Mouse (Mus musculus) intestine, embryonic 14.5 days (tissue): Measurements from ENCODE around the gene Bola1. TPM values are rescaled to one million over a fixed set of nuclear protein-coding genes. Genes with fewer than 3 reads are reported as not detected.
"Not testable (repeated sequence)": the region's sequence is repeated elsewhere in the genome, so short reads cannot be mapped to it uniquely, and the experiment has no call there.

Experiments
- ATAC-seq: fragments of 200-750 bp; cut with Nextera tagmentation; replicated peaks from 2 replicates; pipeline ENCODE4 v1.8.0; 2017; ENCODE audit warnings: low read depth, moderate number of reproducible peaks, moderate TSS enrichment, moderate library complexity; ENCODE audit not compliant: low FRiP score, low TSS enrichment
- DNase-seq: peaks from one replicate; pipeline ENCODE4 v3.0.0-alpha.2; 2018; ENCODE audit warnings: low spot score
- H3K27ac ChIP-seq: fragments of 300-500 bp; sonication (generic); 2 replicates; pipeline ENCODE4 v1.5.1; 2014; ENCODE audit warnings: low read depth, mild to moderate bottlenecking, control low read depth
- H3K27me3 ChIP-seq: fragments of 300-500 bp; sonication (generic); replicated peaks from 2 replicates; pipeline ENCODE4 v1.6.1; 2014; ENCODE audit warnings: low read length, control low read depth; ENCODE audit not compliant: control insufficient read depth, insufficient read depth
- H3K36me3 ChIP-seq: fragments of 300-500 bp; sonication (generic); 2 replicates; pipeline ENCODE4 v1.6.1; 2014; ENCODE audit warnings: low read length, control low read depth; ENCODE audit not compliant: control insufficient read depth, insufficient read depth
- H3K4me1 ChIP-seq: fragments of 300-500 bp; sonication (generic); replicated peaks from 2 replicates; pipeline ENCODE4 v1.6.1; 2014; ENCODE audit warnings: low read length, control low read depth, mixed read lengths; ENCODE audit not compliant: control insufficient read depth, insufficient read depth
- H3K4me2 ChIP-seq: fragments of 300-500 bp; sonication (generic); 2 replicates; pipeline ENCODE4 v1.6.1; 2014; ENCODE audit warnings: low read length
- H3K4me3 ChIP-seq: fragments of 300-500 bp; sonication (generic); 2 replicates; pipeline ENCODE4 v1.5.1; 2014; ENCODE audit warnings: low read depth, low read length, control low read depth, mixed read lengths
- H3K9ac ChIP-seq: fragments of 300-500 bp; sonication (generic); 2 replicates; pipeline ENCODE4 v1.6.1; 2014; ENCODE audit warnings: mild to moderate bottlenecking, low read length
- H3K9me3 ChIP-seq: fragments of 300-500 bp; sonication (generic); 2 replicates; pipeline ENCODE4 v1.6.1; 2016; ENCODE audit warnings: low read length, control low read depth; ENCODE audit not compliant: control insufficient read depth
- WGBS: fragments of 180-500 bp; shearing (Covaris S2); extraction: QIAGEN DNeasy Blood & Tissue Kit; methylation state at CpG from one replicate; pipeline ENCODE4 v1.1.7; 2014; 5-methylcytosine and 5-hydroxymethylcytosine counted together
- polyA plus RNA-seq: library from polyadenylated mRNA; unstranded; fragments of >200 nt; fragmentation: Nextera tagmentation; extraction: Ambion mirVana; gene quantifications from 2 replicates; pipeline ENCODE4 v1.2.1, GENCODE M21; 2014

Gene Bola1
- polyA plus RNA-seq, 1 experiment from 2014 or later, result 79.5 TPM

- Histone ChIP-seq H3K4me1 (peaks cover 7% of the 10 kb centered on the region; the same call in 1 of the 2 replicates), H3K27me3 (no peaks in the 10 kb centered on the region), H3K27ac (no peak overlapping the region), H3K9me3 (no peaks in the 10 kb centered on the region), H3K4me3 (no peak overlapping the region), H3K4me2 (no peak overlapping the region), H3K9ac (no peak overlapping the region), H3K36me3 (no peaks in the 10 kb centered on the region)
- DNase-seq (no peak), ATAC-seq (no peak)
- WGBS, result 51% methylated on average over 3 of the region's 3 CpGs
Observed at GRCm38 (mm10) chr3:96250890-96251289, 31.4 kb upstream of the Bola1 start.

- no peaks in the 10 kb centered on the region for H3K36me3 ChIP-seq
- no peaks in the 10 kb centered on the region for H3K27me3 ChIP-seq
- H3K4me1 ChIP-seq, result peaks cover 11% of the 10 kb centered on the region; the same call in 1 of the 2 replicates
- DNase-seq, result no peak
- 54% methylated on average over 4 of the region's 4 CpGs for WGBS
- H3K9ac ChIP-seq, result no peak overlapping the region
- H3K4me2 ChIP-seq, result 0 out of 2 replicates have a peak overlapping the region, but pooled peaks have one; percentile 56
- 0 out of 2 replicates have a peak overlapping the region, but pooled peaks have one; percentile 43 for H3K27ac ChIP-seq
- ATAC-seq, result no peak
- peak overlapping the region; percentile 48; the same call in 1 of the 2 replicates for H3K4me3 ChIP-seq
- H3K9me3 ChIP-seq, result no peaks in the 10 kb centered on the region
Observed at GRCm38 (mm10) chr3:96249034-96249345, 29.5 kb upstream of the Bola1 start.

DNA sequence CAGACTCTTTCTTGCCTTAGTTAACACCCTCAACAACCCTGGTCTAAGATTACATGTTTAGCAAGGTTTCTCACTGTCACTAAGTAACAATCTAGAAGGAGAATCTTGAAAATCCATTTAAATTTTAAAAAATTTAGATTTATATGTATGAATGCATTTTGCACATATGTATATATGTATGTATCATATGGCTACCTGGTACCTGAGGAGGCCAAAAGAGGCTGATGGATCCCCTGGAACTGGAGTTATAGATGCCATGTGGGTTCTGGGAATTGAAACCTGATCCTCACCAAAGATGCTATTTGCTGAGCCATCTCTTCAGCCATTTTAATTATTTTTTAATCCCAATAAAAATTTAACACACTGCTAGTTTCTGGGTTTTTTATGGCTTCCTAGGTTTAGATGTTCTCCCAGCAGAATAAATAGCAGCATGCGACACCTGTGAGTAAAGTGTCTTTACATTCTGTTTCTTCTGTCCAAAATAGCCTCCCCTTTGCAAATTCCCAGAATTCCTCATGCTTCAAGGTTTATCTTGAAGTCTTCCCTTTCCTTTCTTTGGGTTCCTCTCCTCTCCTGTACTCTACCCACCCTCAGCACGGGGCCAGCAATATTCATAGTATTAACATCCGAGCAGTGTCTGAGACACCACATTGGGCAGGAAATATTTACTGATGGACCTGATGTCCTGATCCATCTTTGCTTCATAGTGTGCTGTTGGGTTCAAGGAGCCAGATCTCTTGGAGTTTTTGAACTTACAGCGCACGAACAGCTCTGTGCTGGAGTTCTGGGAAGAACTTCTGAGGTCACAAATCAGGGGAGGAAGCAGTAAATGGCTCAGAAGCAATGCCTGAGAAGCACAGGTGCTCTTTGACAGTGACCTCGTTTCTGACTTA is 28.9 kb upstream of the Bola1 start:
- H3K4me1 ChIP-seq, result peaks cover 14% of the 10 kb centered on the region; the same call in 1 of the 2 replicates
- WGBS, result 32% methylated on average over 6 of the region's 6 CpGs
- H3K9me3 ChIP-seq, result no peaks in the 10 kb centered on the region
- no peaks in the 10 kb centered on the region for H3K27me3 ChIP-seq
- no peak for DNase-seq
- peak overlapping the region; percentile 77; the same call in 1 of the 2 replicates for H3K27ac ChIP-seq
- peak overlapping the region; percentile 56 for H3K4me2 ChIP-seq
- H3K4me3 ChIP-seq, result peak overlapping the region; percentile 48
- no peak for ATAC-seq
- peak overlapping the region; percentile 62 for H3K9ac ChIP-seq
- H3K36me3 ChIP-seq, result no peaks in the 10 kb centered on the region

- H3K9ac ChIP-seq, result peak overlapping the region; percentile 62
- WGBS, result 3% methylated on average over 11 of the region's 11 CpGs
- H3K27ac ChIP-seq, result peak overlapping the region; percentile 77
- H3K36me3 ChIP-seq, result no peaks in the 10 kb centered on the region
- DNase-seq (no peak), ATAC-seq (no peak)
- H3K27me3 ChIP-seq, result no peaks in the 10 kb centered on the region
- peak overlapping the region; percentile 48 for H3K4me3 ChIP-seq
- no peaks in the 10 kb centered on the region for H3K9me3 ChIP-seq
- peaks cover 14% of the 10 kb centered on the region; the same call in 1 of the 2 replicates for H3K4me1 ChIP-seq
- peak overlapping the region; percentile 56 for H3K4me2 ChIP-seq
Observed at GRCm38 (mm10) chr3:96247356-96248140, 28.0 kb upstream of the Bola1 start.

DNA sequence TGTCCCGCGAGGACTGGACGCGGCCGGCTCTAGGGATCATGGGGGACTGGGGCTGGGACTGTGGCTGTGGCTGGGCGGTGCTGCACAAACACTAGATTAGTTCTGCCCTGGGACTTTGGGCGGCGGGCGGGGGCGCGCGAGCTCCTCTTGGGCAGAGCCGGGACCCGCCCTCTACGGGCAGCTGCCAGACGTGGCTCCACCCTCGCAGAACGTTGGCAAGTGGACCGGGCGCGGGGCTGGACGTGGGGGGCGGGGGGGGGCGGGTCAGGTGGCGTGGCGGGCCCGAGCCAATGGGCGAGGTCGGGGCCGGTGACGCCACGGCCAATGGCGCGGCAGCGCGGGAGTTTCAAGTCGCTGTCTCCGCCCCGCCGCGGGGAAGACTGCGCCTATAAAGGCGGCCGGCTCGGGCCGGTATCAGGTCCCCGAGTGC is 26.9 kb upstream of the Bola1 start, which contains the start of gene Hist2h3c1:
Hist2h3c1 (plus strand) TSS at position 259 of the 430 bp plus-strand sequence.
- not testable (repeated sequence) for H3K27me3 ChIP-seq, DNase-seq, H3K9me3 ChIP-seq, H3K36me3 ChIP-seq
- peaks cover 14% of the 10 kb centered on the region; the same call in 1 of the 2 replicates for H3K4me1 ChIP-seq
- peak within 1 kb of the TSS; percentile 77 for H3K27ac ChIP-seq
- peak within 1 kb of the TSS; percentile 48 for H3K4me3 ChIP-seq
- H3K9ac ChIP-seq, result peak within 1 kb of the TSS; percentile 62
- no CpG with 5 or more reads among the region's 47 CpGs for WGBS
- peak; percentile 90 for ATAC-seq
- peak within 1 kb of the TSS; percentile 56 for H3K4me2 ChIP-seq

DNA sequence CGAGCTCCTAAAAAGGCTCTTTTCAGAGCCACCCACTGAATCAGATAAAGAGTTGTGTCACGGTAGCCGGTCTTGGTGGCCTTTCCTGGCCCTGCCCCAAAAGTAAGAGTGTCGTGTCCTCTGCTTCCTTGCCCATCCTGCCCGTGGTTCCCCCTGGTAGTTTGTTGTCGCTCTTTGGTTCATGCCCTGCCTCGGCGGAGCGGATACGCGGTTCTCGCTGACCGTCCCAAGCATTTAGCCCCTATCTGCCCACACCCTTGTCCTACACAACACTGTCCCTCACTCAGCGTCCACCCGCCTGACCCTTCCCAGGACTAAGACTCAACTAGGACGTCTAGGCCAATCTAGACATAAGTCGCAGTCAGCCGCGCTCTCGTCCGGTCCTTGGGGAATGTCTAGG is 26.5 kb upstream of the Bola1 start:
- not testable (repeated sequence) for H3K9me3 ChIP-seq, H3K4me2 ChIP-seq, DNase-seq, H3K27me3 ChIP-seq, ATAC-seq, H3K9ac ChIP-seq, H3K36me3 ChIP-seq
- Histone ChIP-seq H3K4me1 (peaks cover 14% of the 10 kb centered on the region; the same call in 1 of the 2 replicates), H3K4me3 (peak overlapping the region; percentile 26), H3K27ac (0 out of 2 replicates have a peak overlapping the region, but pooled peaks have one; percentile 59)
- 1% methylated on average over 10 of the region's 21 CpGs for WGBS

- DNase-seq (peak; percentile 90), ATAC-seq (peak; percentile 87)
- Histone ChIP-seq H3K27ac (peak within 1 kb of the TSS; percentile 93), H3K4me3 (peak within 1 kb of the TSS; percentile 39), H3K4me1 (peaks cover 18% of the 10 kb centered on the region), H3K4me2 (peak within 1 kb of the TSS; percentile 53), H3K9ac (peak within 1 kb of the TSS; percentile 69)
- not testable (repeated sequence) for H3K9me3 ChIP-seq, H3K36me3 ChIP-seq, H3K27me3 ChIP-seq
- 0% methylated on average over 25 of the region's 88 CpGs for WGBS
Observed at GRCm38 (mm10) chr3:96245003-96245886, 25.7 kb upstream of the Bola1 start, which contains the start of gene Hist2h2aa1. Gene Hist2h2aa1, plus strand, starts transcription at chr3:96245497.
